Mouse (Mus musculus) stomach, embryonic 14.5 days (tissue): ENCODE data around the gene Bola1. TPM values are rescaled to one million over a fixed set of nuclear protein-coding genes. Genes with fewer than 3 reads are reported as not detected.

Source experiments
- microRNA-seq: library from miRNA; unstranded; fragments of <30 nt; microRNA quantifications from one replicate; pipeline ENCODE4, GENCODE M21; 2016
- polyA plus RNA-seq: library from polyadenylated mRNA; unstranded; fragments of >200 nt; fragmentation: Nextera tagmentation; extraction: Ambion mirVana; gene quantifications from 2 replicates; pipeline ENCODE4 v1.2.1, GENCODE M21; 2014

The Bola1 gene
- polyA plus RNA-seq, 1 experiment from 2014 or later: 61.3 TPM

Small RNAs within 50 kb of the gene (microRNA-seq; reads per million reads assigned to microRNA genes)
- not detected for gene Gm44492
- not detected for gene Gm47311
- not detected for gene Gm47313

Other genes starting within 250 kb of the Bola1 start
- 31.3 and 36.3 TPM in 2 replicates for gene Plekho1, start 223.7 kb downstream of the Bola1 start, polyA plus RNA-seq
- gene Vps45, start 161.2 kb downstream of the Bola1 start, polyA plus RNA-seq: 22.5 and 26.8 TPM in 2 replicates
- 13.9 and 16.2 TPM in 2 replicates for gene Otud7b, start 115.2 kb downstream of the Bola1 start, polyA plus RNA-seq
- gene Mtmr11, start 57.7 kb downstream of the Bola1 start, polyA plus RNA-seq: 20.8 and 24.6 TPM in 2 replicates
- gene Sf3b4, start 47.4 kb downstream of the Bola1 start, polyA plus RNA-seq: 161 and 166 TPM in 2 replicates
- 5.7 and 6.5 TPM in 2 replicates for gene Sv2a, start 38.6 kb downstream of the Bola1 start, polyA plus RNA-seq
- gene Hist2h2ab, start 156 bp upstream of the Bola1 start, polyA plus RNA-seq: 1.6 and 2.6 TPM in 2 replicates
- 7.6 and 8.8 TPM in 2 replicates for gene Hist2h2ac, start 1.2 kb upstream of the Bola1 start, polyA plus RNA-seq
- gene Hist2h2be, start 1.4 kb upstream of the Bola1 start, polyA plus RNA-seq: 9.7 and 9.8 TPM in 2 replicates
- gene Hist2h3c2, start 19.4 kb upstream of the Bola1 start, polyA plus RNA-seq: 4.9 and 6.2 TPM in 2 replicates
- 54.1 and 54.7 TPM in 2 replicates for gene Hist2h2aa2, start 20.6 kb upstream of the Bola1 start, polyA plus RNA-seq
- 12.3 and 17.2 TPM in 2 replicates for gene Hist2h2aa1, start 25.8 kb upstream of the Bola1 start, polyA plus RNA-seq
- gene Hist2h3c1, start 27.0 kb upstream of the Bola1 start, polyA plus RNA-seq: 1.4 and 3.0 TPM in 2 replicates
- 9.6 and 15.0 TPM in 2 replicates for gene Hist2h4, start 43.6 kb upstream of the Bola1 start, polyA plus RNA-seq
- gene Hist2h3b, start 48.9 kb upstream of the Bola1 start, polyA plus RNA-seq: 68.9 and 80.2 TPM in 2 replicates
- gene Hist2h2bb, start 50.0 kb upstream of the Bola1 start, polyA plus RNA-seq: 20.5 and 23.7 TPM in 2 replicates
- gene Fcgr1, start 74.3 kb upstream of the Bola1 start, polyA plus RNA-seq: 3.0 and 3.8 TPM in 2 replicates
- gene BC107364, start 232.6 kb upstream of the Bola1 start, polyA plus RNA-seq: not detected in 2 replicates